21 mouse cellular contexts compared by ENCODE assay signal in genomic region chr12:57904658-57905057, GRCm38 (mm10).
DNase-seq lines count a peak whose midpoint lies in the region; ATAC-seq and TF ChIP-seq lines count a peak whose summit lies in the region.
"Had no signal": no experiment of that assay in that cellular context is flagged by ENCODE, and none has a peak within 500 bp of the region (broad histone marks: within the 10 kb centered on the region; RNA-seq: fewer than 3 reads in every experiment).

No protein-coding gene starts in this region.

- H3K27me3 ChIP-seq in heart, postnatal 0 days (ENCODE audit: control insufficient read depth, insufficient read depth, low read length) = no peaks in the 10 kb centered on the region
- no peaks in the 10 kb centered on the region for H3K27me3 ChIP-seq in heart, embryonic 10.5 days (ENCODE audit: insufficient read depth, poor library complexity, severe bottlenecking)
- H3K27me3 ChIP-seq in lung, embryonic 14.5 days (ENCODE audit: insufficient read depth, low read length) = no peaks in the 10 kb centered on the region
- H3K27me3 ChIP-seq: forebrain, embryonic 12.5 days; hindbrain, embryonic 12.5 days; kidney, embryonic 15.5 days; lung, embryonic 15.5 days; megakaryocyte, embryonic 14.5 days had no signal

- no peak overlapping the region for H3K27ac ChIP-seq in heart, postnatal 0 days (ENCODE audit: low read depth)
- no peak overlapping the region for H3K27ac ChIP-seq in heart, embryonic 10.5 days
- no peak overlapping the region for H3K27ac ChIP-seq in lung, embryonic 14.5 days (ENCODE audit: low read depth)
- H3K27ac ChIP-seq: forebrain, embryonic 12.5 days; hindbrain, embryonic 12.5 days; kidney, embryonic 15.5 days; lung, embryonic 15.5 days had no signal

- no peak overlapping the region for H3K4me3 ChIP-seq in heart, postnatal 0 days (ENCODE audit: low read depth, low read length)
- no peak overlapping the region for H3K4me3 ChIP-seq in heart, embryonic 10.5 days
- no peak overlapping the region for H3K4me3 ChIP-seq in lung, embryonic 14.5 days (ENCODE audit: low read depth, low read length)
- H3K4me3 ChIP-seq in lung, adult 2 months (replicated peaks; ENCODE audit: extremely low read depth, low read depth, low read length) = no peak overlapping the region
- H3K4me3 ChIP-seq: forebrain, embryonic 12.5 days; hindbrain, embryonic 12.5 days; kidney, embryonic 15.5 days; lung, embryonic 15.5 days; megakaryocyte, embryonic 14.5 days had no signal

- no peaks in the 10 kb centered on the region for H3K9me3 ChIP-seq in heart, postnatal 0 days (replicated peaks; ENCODE audit: control insufficient read depth, low read length)
- no peaks in the 10 kb centered on the region for H3K9me3 ChIP-seq in heart, embryonic 10.5 days
- no peaks in the 10 kb centered on the region for H3K9me3 ChIP-seq in lung, embryonic 14.5 days (ENCODE audit: low read depth, low read length)
- H3K9me3 ChIP-seq: forebrain, embryonic 12.5 days; hindbrain, embryonic 12.5 days; kidney, embryonic 15.5 days; lung, embryonic 15.5 days had no signal

- DNase-seq in heart, postnatal 0 days (ENCODE audit: low spot score) = peak; percentile 13
- DNase-seq in heart, embryonic 10.5 days (ENCODE audit: low spot score) = no peak
- peak; percentile 19 for DNase-seq in lung, embryonic 14.5 days
- DNase-seq in lung, adult 2 months = no peak
- DNase-seq in adipocyte (ENCODE audit: low spot score) = peak; percentile 15
- DNase-seq in embryo, embryonic 10.5 days (ENCODE audit: low spot score) = peak; percentile 12
- DNase-seq in neural tube, embryonic 10.5 days (ENCODE audit: extremely low spot score, low spot score) = no peak
- DNase-seq: adrenal gland, adult 8-10 months; cerebellum, adult 9-11 months; gastrocnemius, postnatal 36 days; heart, postnatal 14 days; layer of hippocampus, postnatal 36 days; left cerebral cortex, postnatal 4 days; liver; right cerebral cortex, postnatal 4 days had no signal

- no peak for ATAC-seq in heart, postnatal 0 days (ENCODE audit: insufficient read depth, low read depth)
- ATAC-seq in lung, embryonic 14.5 days (ENCODE audit: insufficient read depth) = no peak
- ATAC-seq: intestine, embryonic 16.5 days had no signal

- WGBS in heart, postnatal 0 days = 31% methylated on average over 1 of the region's 1 CpGs
- WGBS in heart, embryonic 10.5 days = 68% methylated on average over 1 of the region's 1 CpGs
- 33% methylated on average over 1 of the region's 1 CpGs for whole genome bisulfite sequencing in lung, embryonic 14.5 days
- WGBS in lung, adult 2 months = 38% methylated on average over 1 of the region's 1 CpGs

- no peaks in the 10 kb centered on the region for H3K36me3 ChIP-seq in heart, postnatal 0 days (replicated peaks; ENCODE audit: control insufficient read depth, insufficient read depth, low read length)
- no peaks in the 10 kb centered on the region for H3K36me3 ChIP-seq in heart, embryonic 10.5 days
- H3K36me3 ChIP-seq in lung, embryonic 14.5 days (ENCODE audit: insufficient read depth) = no peaks in the 10 kb centered on the region
- H3K36me3 ChIP-seq: forebrain, embryonic 12.5 days; hindbrain, embryonic 12.5 days; kidney, embryonic 15.5 days; lung, embryonic 15.5 days had no signal

- no peak for TF ChIP-seq POLR2A in lung, adult 2 months (IDR thresholded peaks at IDR 0.05; ENCODE audit: borderline replicate concordance, extremely low read depth, low read depth, low read length)

- H3K4me1 ChIP-seq in heart, postnatal 0 days (ENCODE audit: control insufficient read depth, insufficient read depth) = no peaks in the 10 kb centered on the region
- no peaks in the 10 kb centered on the region for H3K4me1 ChIP-seq in heart, embryonic 10.5 days
- no peaks in the 10 kb centered on the region for H3K4me1 ChIP-seq in lung, embryonic 14.5 days (ENCODE audit: insufficient read depth)
- H3K4me1 ChIP-seq in lung, adult 2 months (ENCODE audit: control insufficient read depth, insufficient read depth, low read length) = no peaks in the 10 kb centered on the region
- H3K4me1 ChIP-seq: forebrain, embryonic 12.5 days; hindbrain, embryonic 12.5 days; kidney, embryonic 15.5 days; lung, embryonic 15.5 days; megakaryocyte, embryonic 14.5 days had no signal

- no peak overlapping the region for H3K4me2 ChIP-seq in heart, postnatal 0 days (ENCODE audit: low read depth, low read length)
- H3K4me2 ChIP-seq in lung, embryonic 14.5 days = no peak overlapping the region
- H3K4me2 ChIP-seq: forebrain, embryonic 12.5 days; hindbrain, embryonic 12.5 days; kidney, embryonic 15.5 days; lung, embryonic 15.5 days had no signal

- TF ChIP-seq EP300 in heart, postnatal 0 days (IDR thresholded peaks at IDR 0.05; ENCODE audit: low read depth) = no peak

- peak; percentile 46 for TF ChIP-seq CTCF in heart, postnatal 0 days (IDR thresholded peaks at IDR 0.05; ENCODE audit: low read depth)
- peak; percentile 19; the same call in 1 of the 2 replicates for TF ChIP-seq CTCF in lung, embryonic 14.5 days (IDR thresholded peaks at IDR 0.05; ENCODE audit: low read depth)
- no peak for TF ChIP-seq CTCF in lung, adult 2 months (IDR thresholded peaks at IDR 0.05; ENCODE audit: insufficient read depth, low read length)

- no peak overlapping the region for H3K9ac ChIP-seq in heart, postnatal 0 days (replicated peaks; ENCODE audit: low read depth, low read length)
- no peak overlapping the region for H3K9ac ChIP-seq in lung, embryonic 14.5 days
- H3K9ac ChIP-seq: forebrain, embryonic 12.5 days; hindbrain, embryonic 12.5 days; kidney, embryonic 15.5 days; lung, embryonic 15.5 days had no signal

Comparison
In these comparisons a context has a peak if more than half of its experiments do, and no peak if none do; other contexts are left out.
1. DNase-seq: peak in heart, postnatal 0 days (single experiment), lung, embryonic 14.5 days (single experiment), adipocyte (single experiment) and embryo, embryonic 10.5 days (single experiment); none in heart, embryonic 10.5 days (single experiment), lung, adult 2 months (single experiment) and neural tube, embryonic 10.5 days (single experiment).